Mouse (Mus musculus) right cerebral cortex, adult 2 months (tissue): ENCODE measurements at regions not wholly inside any gene's neighbourhood (a gene's known extent, or its start where the extent isn't known, plus 50 kb on each side); places are given as distances from the start of the nearest gene placed in this dataset.

Experiments used
- DNase-seq, 2 experiments: peaks; one replicate each; pipeline ENCODE4 v3.0.0; 2021 to 2022; ENCODE audit warnings: low spot score in 2 of 2

DNA sequence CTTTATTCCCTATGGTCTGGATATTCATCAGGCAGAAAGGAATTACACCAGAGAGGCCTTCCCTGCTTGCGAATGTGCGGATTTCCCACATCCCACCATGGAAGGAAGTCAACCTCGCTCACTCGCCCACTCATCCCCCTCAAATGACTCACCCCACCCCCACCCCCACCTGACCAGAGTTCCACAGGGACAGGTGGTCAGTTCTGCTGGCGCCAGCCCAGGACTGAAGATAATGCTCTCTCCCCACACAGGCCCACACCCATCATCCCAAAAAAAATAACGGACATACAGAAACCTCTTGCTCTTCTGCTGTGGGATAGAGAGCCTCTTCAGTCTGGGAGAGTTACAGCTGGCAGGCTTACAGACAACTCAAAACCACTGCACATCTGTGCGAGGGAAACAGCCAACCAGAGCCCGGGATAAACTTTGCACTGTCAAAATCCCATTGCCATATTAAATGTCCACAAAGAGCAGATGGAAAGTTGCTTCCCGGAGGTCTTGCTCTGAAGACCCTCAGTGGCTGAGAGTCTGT, 128.0 kb downstream of the Lrrc30 start:
- DNase-seq = no peak

DNA sequence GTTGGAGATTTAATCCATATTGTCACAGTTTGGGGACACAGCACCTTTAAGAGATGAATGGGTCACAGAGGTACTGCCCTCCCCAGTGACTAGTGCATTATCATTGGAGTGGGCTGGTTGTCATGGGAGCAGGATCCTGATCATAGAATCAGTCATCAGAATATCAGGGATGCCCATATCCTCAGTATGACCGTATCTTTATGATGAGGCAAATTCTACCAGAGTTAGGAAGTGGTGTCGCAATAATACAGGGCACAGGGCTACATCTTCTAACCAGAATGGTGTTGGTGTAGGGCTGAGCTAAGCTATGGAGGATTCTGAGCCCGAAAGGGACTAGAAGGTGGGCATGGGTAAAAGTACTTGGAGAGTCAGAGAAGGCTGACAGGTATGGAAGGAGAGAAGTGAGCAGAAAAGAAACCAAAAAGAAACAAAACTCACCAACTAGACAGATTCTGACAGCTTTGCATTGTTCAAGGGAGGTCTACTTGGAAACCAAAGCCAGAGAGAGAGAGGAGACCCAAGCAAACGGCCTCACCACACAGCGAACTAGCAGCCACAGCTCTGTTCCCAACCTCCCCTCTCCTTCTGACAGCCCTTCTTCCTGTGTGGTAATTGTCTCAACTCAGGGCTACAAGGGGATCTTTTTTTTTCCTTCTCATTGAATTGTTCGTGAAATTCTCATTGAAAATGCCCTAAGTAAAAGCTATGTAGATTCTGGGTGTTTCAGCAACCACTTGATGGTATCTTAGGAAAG, 129.2 kb downstream of the Lrrc30 start:
- DNase-seq = no peak

DNA sequence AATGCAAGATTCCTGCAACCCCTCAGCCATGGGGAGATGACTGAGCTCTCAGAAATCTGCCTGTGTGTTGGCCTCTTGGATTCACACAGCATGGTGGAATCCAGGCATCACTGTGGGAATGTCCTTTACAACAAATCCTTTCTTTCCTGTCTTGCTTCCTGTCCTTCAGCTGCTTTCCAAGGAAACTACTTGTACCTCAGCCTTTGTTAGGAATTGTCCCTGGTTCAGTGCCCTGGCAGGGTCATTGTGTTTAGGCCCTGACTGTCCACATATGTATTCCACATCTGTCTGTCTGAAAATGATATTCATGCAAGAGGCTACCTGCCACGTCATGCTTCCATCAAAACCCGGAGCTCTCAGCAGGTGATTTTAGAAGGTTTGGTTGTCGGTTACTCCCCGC, 129.9 kb downstream of the Lrrc30 start:
- DNase-seq = no peak

DNA sequence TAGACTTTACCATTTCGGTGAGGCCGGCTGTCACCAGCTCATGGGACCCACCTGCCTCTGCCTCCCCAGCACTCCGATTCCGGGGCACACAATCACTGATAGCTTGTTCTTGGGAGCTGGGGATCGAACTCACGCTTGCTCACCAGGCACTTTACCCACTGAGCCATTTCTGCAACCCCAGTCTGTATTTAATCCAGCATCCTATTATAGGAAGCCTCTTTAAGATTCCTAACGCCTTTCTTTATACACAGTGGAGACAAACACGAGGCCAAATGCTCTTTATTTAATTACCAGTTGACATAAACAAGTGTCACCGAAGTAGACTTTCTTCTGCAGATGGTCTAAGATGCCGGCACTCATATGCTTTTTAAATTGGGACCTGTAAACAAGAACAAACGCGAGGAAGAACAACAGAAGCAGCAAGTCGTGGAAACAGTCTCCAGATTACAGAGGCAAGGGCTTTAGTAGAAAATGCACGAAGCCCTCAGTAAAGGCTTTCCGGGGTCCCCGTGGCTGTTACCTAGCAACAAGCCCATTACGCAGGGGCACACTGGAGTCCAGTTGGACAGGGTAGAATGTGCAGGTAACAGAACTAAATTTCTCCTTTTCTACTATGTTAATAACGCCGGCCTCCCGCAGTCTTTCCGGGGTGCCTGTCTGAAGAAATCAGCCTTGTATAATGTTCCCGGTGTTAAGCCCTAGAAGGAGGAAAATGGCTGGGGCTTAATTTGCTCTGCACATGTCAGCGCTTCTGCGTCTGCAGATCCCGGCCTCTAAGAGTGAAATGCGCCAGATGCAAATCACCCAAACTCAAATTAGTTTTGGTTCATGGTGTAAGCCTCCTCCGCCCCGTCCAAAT, 132.5 kb downstream of the Lrrc30 start:
- DNase-seq = peak; percentile 7 to 13

DNA sequence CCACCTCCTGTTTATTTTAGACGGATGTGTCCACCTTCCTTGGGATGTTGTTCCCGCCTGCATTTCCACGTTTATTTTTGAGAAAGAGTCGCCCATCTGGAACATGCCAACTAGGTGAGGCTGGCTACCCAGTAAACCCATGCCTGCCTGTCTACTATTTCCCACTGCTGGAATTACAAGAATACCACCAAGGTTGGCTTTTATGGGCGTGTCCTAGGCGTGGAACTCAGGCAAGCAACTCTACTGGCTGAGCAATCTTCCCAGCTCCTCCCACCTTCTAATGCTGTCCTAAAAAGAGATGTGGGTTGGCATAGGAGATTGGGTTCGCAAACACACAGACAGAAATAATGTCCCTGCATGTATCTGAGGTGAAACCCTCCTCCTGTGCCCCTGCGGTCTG, 135.1 kb downstream of the Lrrc30 start:
- no peak for DNase-seq

DNA sequence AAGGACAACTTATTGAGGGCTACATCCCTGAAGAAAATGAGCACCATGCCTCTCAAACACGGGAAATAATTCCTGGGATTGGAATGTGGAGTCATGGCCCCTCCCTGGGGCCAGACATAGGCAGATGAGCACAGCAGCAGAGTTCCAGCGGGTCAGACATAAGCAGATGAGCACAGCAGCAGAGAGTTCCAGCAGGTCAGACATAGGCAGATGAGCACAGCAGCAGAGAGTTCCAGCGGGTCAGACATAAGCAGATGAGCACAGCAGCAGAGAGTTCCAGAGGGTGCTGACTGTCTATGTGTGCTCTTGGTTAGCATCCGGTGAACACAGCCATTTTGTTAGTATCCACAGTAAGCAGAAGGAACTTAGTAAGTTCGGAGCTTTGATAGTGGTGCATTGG, 126.2 kb upstream of the Ptprm start:
- no peak for DNase-seq

DNA sequence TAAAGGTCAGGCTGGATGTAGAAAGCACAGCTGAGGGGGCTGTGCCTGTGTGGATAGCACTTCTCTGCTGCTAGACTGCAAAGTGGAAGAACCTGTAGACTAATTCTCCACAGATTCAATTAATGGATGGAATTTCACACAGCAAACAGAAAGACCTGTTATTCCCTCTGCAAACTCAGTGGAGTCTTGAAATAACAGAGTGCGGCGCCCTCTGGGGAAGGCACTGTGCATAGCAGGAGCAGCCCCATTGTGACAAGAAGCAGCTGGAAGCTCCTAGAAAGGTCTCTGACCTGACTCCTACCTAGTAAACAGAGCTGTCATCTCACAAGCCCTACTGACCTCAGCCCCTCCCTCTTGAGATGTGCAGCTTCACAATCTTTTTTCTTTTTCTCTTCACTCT, 118.9 kb upstream of the Ptprm start:
- DNase-seq = peak; percentile 77 to 80

DNA sequence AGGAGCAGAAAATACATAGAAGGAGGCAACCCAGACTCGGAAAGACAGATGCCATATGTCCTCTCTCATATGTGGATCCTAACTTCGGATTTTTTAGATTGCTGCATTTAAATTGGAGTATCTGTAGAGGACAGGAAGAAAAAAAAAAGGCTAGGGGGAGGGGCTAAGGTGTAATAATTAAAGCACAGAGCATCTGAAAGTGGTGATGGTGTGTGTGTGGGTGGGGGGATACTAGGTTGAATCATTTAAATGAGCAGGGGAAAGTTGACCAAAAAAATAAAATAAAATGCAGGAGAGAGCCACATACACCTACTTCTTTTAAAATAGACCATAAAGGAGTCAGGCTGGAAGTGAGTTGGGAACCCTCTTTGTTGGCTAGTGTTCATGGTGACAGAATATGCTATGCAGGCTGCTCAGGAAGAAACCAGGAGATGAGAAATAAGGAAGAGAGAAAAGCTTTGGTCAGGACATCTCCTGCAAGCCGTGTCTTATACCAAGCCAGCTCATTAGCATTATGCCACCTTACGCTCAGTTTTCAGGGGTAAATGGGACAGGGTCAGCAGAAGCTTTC, 104.7 kb upstream of the Ptprm start:
- DNase-seq = no peak

DNA sequence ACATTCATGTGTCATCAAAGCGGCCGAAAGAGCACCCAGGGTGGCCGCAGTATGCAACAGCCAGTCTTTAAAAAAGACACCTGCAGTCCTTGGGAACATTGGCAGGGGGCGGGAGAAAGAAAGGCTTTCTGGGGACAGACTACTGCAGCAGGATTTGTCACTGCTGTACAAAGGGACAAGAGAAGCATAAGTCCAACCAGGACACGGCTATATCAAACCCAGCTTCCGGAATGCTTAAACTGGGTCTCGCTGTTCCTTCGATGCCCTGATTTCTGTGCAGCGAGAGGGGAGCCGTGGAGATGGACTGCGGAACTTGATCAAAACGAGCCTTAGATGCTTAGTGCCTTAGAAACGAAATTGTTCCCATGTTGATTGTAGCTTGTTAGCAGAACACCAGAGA, 97.7 kb upstream of the Ptprm start:
- peak in 1 of 2 experiments; percentile 7 for DNase-seq

DNA sequence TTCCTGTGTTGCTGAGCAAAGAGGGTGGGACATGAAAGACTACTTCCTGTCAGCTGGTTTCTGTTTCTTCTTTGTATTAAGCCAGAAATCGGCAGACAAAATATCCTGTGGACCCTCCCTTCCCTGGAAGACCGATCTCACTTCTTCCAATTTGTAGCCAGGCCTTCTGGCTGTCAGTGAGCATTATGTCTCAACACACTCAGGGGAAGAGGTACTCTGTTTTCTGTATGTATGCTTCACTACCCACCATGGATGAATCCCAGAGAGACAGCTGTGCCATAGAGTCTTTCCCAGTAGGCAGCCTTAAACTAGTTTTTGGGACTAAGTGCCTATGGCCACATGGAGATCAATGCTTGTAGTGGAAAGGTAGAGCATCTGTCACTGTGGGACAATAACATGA, 96.8 kb upstream of the Ptprm start:
- DNase-seq = no peak

DNA sequence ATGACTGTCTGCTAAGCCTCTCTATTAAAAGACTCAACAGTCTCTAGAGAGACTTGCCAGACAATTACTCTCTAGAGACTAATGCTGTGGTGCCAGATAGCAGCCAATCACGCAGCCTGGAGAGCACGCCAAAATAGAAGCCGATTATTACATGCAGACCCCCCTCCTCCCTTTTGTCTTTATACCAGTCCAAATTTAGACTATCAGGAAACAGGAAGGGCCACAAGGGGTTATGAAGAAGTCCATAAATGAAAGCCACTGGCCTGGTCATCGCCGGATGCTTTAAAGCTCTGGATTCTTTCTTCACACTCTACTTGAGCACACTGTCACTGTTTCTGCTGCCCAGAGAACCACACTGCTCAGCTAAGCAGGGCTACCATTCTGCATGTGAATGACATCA, 95.8 kb upstream of the Ptprm start:
- DNase-seq = no peak

DNA sequence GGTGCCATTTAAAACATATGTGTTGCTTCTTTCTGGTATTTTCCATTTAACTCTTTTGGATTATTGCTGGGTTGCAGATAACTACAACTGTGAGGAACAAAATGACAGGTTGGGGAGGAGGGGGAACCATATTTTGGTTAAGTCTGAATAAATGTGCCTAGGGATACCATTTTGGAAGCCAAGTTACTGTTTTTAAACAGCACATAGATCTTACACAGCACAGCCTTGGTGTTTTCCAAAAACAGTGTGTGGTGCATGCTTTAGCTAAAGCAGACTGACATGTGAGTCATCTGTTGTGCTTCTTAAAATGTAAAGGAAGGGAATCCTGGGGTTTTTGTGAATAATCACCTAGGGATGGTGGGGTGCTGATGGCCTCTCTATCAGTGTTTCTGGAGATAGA, 91.7 kb upstream of the Ptprm start:
- DNase-seq = no peak

DNA sequence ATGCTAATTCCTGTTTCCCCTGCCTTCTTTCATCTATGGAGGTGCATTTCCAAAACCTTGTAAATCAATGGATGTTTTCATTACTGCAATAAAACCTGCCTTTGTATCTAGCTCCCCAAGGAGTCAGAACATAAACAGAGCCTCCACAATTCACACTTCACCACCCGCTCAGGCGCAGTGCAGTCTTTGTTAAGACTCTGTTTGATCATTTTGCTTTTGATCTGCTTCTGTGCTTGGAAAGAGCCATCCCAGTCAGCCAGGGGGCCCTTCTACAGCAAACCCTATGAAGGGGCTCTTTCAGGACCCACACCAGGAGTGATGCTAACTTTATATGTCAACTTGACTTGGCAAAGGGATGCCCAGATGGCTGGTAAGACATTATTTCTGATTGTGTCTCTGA, 86.7 kb upstream of the Ptprm start:
- no peak for DNase-seq

DNA sequence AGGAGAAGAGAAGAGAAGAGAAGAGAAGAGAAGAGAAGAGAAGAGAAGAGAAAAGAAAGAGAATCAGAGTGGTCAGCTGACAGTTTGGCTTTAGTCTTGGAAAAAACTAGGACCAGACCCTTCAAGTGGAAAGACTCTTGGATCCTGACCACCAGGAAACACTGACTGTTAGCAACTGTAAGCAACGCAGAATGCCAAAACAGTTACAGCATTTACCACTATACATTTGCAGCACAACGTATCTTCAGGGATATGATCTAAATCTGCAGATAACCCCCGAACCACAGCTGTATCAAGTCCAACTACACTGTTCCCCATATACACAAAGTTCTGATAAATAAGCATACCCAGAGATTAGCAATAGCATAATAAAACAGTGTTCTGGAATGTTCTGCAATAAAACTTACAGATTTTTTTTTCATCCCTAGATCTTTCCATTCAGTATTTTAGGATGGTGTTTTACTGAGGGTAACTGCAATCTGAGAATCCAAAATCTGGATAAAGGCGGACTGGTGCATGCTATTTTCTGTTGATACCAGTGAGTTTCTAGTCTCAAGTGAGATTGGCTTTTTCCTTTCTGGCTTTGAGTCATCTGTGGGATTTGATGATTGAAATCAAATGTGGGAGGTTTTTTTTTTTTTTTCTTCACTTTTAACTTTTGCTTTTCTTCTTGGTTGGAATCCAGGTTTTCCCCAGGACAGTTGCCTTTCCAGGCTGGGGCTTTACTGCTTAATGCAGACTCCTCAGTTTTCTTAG, 65.9 kb upstream of the Ptprm start:
- no peak for DNase-seq

DNA sequence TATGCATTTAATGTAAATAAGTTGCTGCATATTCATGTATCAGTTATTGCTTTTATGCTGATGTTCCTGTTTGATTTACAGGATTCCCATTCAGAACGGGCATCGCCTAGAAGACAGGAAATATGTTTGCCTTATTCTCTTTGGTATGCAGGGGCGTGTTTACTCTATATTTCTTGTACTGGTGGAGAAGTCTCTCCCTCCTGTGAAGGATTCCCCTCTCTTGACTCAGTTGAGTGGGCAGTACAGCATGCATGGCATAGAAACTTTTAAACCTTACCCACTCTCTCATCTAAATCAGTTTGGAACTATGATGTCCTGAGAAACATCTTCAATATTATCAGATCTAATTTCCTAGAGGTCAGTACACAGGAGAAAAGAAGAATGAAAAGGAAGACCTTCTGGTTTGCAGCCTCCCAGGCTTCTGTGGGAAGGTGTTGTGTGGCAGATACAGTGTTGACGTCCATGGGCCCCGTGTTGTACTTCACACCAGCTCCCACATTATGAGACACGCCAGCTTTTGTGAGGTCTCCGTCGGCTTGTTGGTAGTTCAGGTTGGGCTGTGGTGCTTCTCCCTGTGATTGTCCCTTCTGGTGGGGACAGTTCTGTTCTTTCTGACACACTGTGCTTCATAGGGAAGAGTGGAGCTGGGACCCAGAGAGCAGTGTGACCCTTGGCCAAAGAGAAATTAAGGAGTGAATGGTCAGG, 58.4 kb upstream of the Ptprm start:
- DNase-seq = peak in 1 of 2 experiments; percentile 10

DNA sequence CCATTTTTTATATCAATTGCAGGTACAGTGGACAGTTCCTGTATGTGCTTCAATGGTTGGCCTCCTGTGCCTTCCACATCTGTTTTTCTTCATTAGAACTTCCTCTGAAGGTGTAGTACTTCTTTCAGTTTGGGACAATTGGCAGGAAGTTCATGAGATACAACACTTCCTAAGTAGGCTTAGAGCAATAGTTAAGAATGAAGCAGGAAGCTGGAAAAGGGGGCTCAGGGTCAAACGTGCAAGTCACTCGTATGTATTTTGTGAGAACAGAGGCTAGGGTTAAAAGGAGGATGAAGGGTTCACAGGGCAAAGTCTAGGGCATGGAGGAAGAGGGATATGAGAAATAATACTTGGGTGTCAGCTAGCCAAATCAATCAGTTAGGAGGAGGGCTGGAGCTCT, 55.7 kb upstream of the Ptprm start:
- no peak for DNase-seq

DNA sequence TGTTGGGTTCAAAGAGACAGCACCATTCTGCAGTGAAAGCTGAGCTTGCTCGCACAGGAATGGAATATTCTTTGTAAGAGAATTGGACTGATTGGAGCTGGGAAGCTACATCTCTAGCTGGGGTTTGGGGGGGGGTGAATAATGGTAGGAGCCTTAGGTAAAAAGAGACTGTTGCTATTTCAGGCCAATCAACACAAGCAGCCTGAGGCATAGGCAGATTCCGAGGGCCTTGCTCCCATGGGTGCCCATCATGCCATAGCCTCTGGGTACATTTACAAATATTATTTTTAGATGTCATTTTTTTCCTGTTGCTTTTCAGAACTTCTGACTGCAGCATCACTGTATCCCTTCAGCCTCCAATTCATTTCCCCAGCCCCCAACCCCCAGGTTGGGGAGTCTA, 51.7 kb upstream of the Ptprm start:
- no peak for DNase-seq
